Mouse (Mus musculus): ENCODE measurements at regions not wholly inside any gene's neighbourhood (a gene's known extent, or its start where the extent isn't known, plus 50 kb on each side); places are given as distances from the start of the nearest gene placed in this dataset.

GRCm38 (mm10) chr15:67301024-67301423, 800.3 kb upstream of the Lrrc6 start:
- Histone ChIP-seq H3K4me1 (ENCODE audit: control insufficient read depth in 1 of 2, insufficient read depth in 2 of 2) (no peaks in the 10 kb centered on the region), H3K36me3 (replicated peaks in 1 of 2; ENCODE audit: control insufficient read depth in 1 of 2, insufficient read depth in 1 of 2, low read length in 1 of 2) (no peaks in the 10 kb centered on the region), H3K27me3 (replicated peaks) (no peaks in the 10 kb centered on the region), H3K79me2 (replicated peaks; ENCODE audit: control insufficient read depth, extremely low read depth, insufficient read depth, poor library complexity, severe bottlenecking) (no peaks in the 10 kb centered on the region), H3K9me3 (replicated peaks; ENCODE audit: low read length) (no peaks in the 10 kb centered on the region), H3K4me3 (replicated peaks in 1 of 3; ENCODE audit: low read depth in 2 of 3, low read length in 2 of 3, poor library complexity in 1 of 3) (no peak overlapping the region), H3K4me2 (ENCODE audit: insufficient read depth, low read depth, poor library complexity, severe bottlenecking) (no peak overlapping the region), H3K9ac (ENCODE audit: insufficient read depth, low read depth) (no peak overlapping the region), H3K27ac (ENCODE audit: insufficient read depth, low read depth) (no peak overlapping the region)
- in situ Hi-C loops (cut with MboI; ENCODE audit: low pct_ligation_motif_present, low pct_unique_long_range_greater_than_20kb, low sequenced_read_pairs): no loop called here
- dilution Hi-C loops (cut with MboI; ENCODE audit: extremely low pct_ligation_motif_present, extremely low pct_unique_long_range_greater_than_20kb, low sequenced_read_pairs): no loop called here
- TF ChIP-seq E2F4 (IDR thresholded peaks at IDR 0.05; ENCODE audit: insufficient replicate concordance, low read depth, low read length): no peak
- TF ChIP-seq JUN (IDR thresholded peaks at IDR 0.05; ENCODE audit: insufficient read depth, low read depth, low read length): no peak
- no peak for TF ChIP-seq CHD2 (IDR thresholded peaks at IDR 0.05; ENCODE audit: low read length)
- no peak for TF ChIP-seq USF2 (conservative IDR thresholded peaks at IDR 0.05; ENCODE audit: low read depth, low read length)
- no peak for TF ChIP-seq POLR2AphosphoS2 (IDR thresholded peaks at IDR 0.05; ENCODE audit: low read depth, low read length)
- TF ChIP-seq EP300 (IDR thresholded peaks at IDR 0.05; ENCODE audit: low read length): no peak
- TF ChIP-seq ELF1 (IDR thresholded peaks at IDR 0.05; ENCODE audit: low read depth, low read length): no peak
- no peak for TF ChIP-seq USF1 (IDR thresholded peaks at IDR 0.05; ENCODE audit: low read depth, low read length)
- no peak for TF ChIP-seq NRF1 (IDR thresholded peaks at IDR 0.05; ENCODE audit: low read depth, low read length)
- TF ChIP-seq MYC (IDR thresholded peaks at IDR 0.05; ENCODE audit: low read depth, low read length): no peak
- no peak for TF ChIP-seq ZKSCAN1 (IDR thresholded peaks at IDR 0.05; ENCODE audit: borderline replicate concordance, low read depth, low read length)
- TF ChIP-seq JUND (conservative IDR thresholded peaks at IDR 0.05; ENCODE audit: low read depth, low read length): no peak
- no peak for DNase-seq (ENCODE audit: extremely low read depth)

GRCm38 (mm10) chr15:67294797-67295196, 794.1 kb upstream of the Lrrc6 start:
- dilution Hi-C loops (cut with MboI; ENCODE audit: extremely low pct_ligation_motif_present, extremely low pct_unique_long_range_greater_than_20kb, low sequenced_read_pairs) (no loop called here), in situ Hi-C loops (cut with MboI; ENCODE audit: low pct_ligation_motif_present, low pct_unique_long_range_greater_than_20kb, low sequenced_read_pairs) (no loop called here)
- Histone ChIP-seq H3K79me2 (replicated peaks; ENCODE audit: control insufficient read depth, extremely low read depth, insufficient read depth, poor library complexity, severe bottlenecking) (no peaks in the 10 kb centered on the region), H3K9me3 (replicated peaks; ENCODE audit: low read length) (no peaks in the 10 kb centered on the region), H3K4me3 (replicated peaks in 1 of 3; ENCODE audit: low read depth in 2 of 3, low read length in 2 of 3, poor library complexity in 1 of 3) (no peak overlapping the region), H3K4me1 (ENCODE audit: control insufficient read depth in 1 of 2, insufficient read depth in 2 of 2) (peaks cover 12 to 26% of the 10 kb centered on the region in 2 experiments; a peak in 3 of 4 replicates), H3K27me3 (replicated peaks) (no peaks in the 10 kb centered on the region), H3K4me2 (ENCODE audit: insufficient read depth, low read depth, poor library complexity, severe bottlenecking) (no peak overlapping the region), H3K9ac (ENCODE audit: insufficient read depth, low read depth) (no peak overlapping the region), H3K36me3 (replicated peaks in 1 of 2; ENCODE audit: control insufficient read depth in 1 of 2, insufficient read depth in 1 of 2, low read length in 1 of 2) (no peaks in the 10 kb centered on the region), H3K27ac (ENCODE audit: insufficient read depth, low read depth) (no peak overlapping the region)
- DNase-seq (ENCODE audit: extremely low read depth): peak; percentile 6
- TF ChIP-seq EP300 (IDR thresholded peaks at IDR 0.05; ENCODE audit: low read length) (peak; percentile 49; the same call in 1 of the 2 replicates), POLR2A (IDR thresholded peaks at IDR 0.05; ENCODE audit: low read depth, low read length) (no peak), IRF4 (IDR thresholded peaks at IDR 0.05; ENCODE audit: low read depth, low read length) (peak; percentile 73)

- peak; percentile 61 for DNase-seq (ENCODE audit: extremely low read depth)
- in situ Hi-C loops (cut with MboI; ENCODE audit: low pct_ligation_motif_present, low pct_unique_long_range_greater_than_20kb, low sequenced_read_pairs) (no loop called here), dilution Hi-C loops (cut with MboI; ENCODE audit: extremely low pct_ligation_motif_present, extremely low pct_unique_long_range_greater_than_20kb, low sequenced_read_pairs) (no loop called here)
- H3K79me2 ChIP-seq (replicated peaks; ENCODE audit: control insufficient read depth, extremely low read depth, insufficient read depth, poor library complexity, severe bottlenecking): no peaks in the 10 kb centered on the region
- TF ChIP-seq BHLHE40 (IDR thresholded peaks at IDR 0.05; ENCODE audit: low read depth, low read length) (peak; percentile 34), MAX (IDR thresholded peaks at IDR 0.05; ENCODE audit: low read length) (no peak)
- H3K9me3 ChIP-seq (replicated peaks; ENCODE audit: low read length): no peaks in the 10 kb centered on the region
- no peaks in the 10 kb centered on the region for H3K27me3 ChIP-seq (replicated peaks)
- no peaks in the 10 kb centered on the region for H3K36me3 ChIP-seq (replicated peaks in 1 of 2; ENCODE audit: control insufficient read depth in 1 of 2, insufficient read depth in 1 of 2, low read length in 1 of 2)
- no peak overlapping the region for H3K27ac ChIP-seq (ENCODE audit: insufficient read depth, low read depth)
- no peak overlapping the region for H3K4me3 ChIP-seq (replicated peaks in 1 of 3; ENCODE audit: low read depth in 2 of 3, low read length in 2 of 3, poor library complexity in 1 of 3)
- peaks cover 24 to 43% of the 10 kb centered on the region in 2 experiments; a peak in 3 of 4 replicates for H3K4me1 ChIP-seq (ENCODE audit: control insufficient read depth in 1 of 2, insufficient read depth in 2 of 2)
- peak overlapping the region; percentile 19; the same call in 1 of the 2 replicates for H3K4me2 ChIP-seq (ENCODE audit: insufficient read depth, low read depth, poor library complexity, severe bottlenecking)
- no peak overlapping the region for H3K9ac ChIP-seq (ENCODE audit: insufficient read depth, low read depth)
Observed at GRCm38 (mm10) chr15:67289749-67290148, 789.0 kb upstream of the Lrrc6 start.

All from CH12.LX (cell line).